Mouse (Mus musculus) embryo, embryonic 10 days (tissue): Measurements from ENCODE around the gene Dnm1.

ENCODE experiments used
- DNase-seq: peaks from one replicate; pipeline ENCODE4 v3.0.0-alpha.2; 2015; ENCODE audit warnings: low spot score

Dnm1 gene

GRCm38 (mm10) chr2:32275823-32276222 lies 77.3 kb downstream of the Dnm1 start:
- DNase-seq = no peak

GRCm38 (mm10) chr2:32260635-32261034 lies 92.5 kb downstream of the Dnm1 start:
- peak; percentile 21 for DNase-seq

- peak; percentile 97 for DNase-seq
Observed at GRCm38 (mm10) chr2:32259657-32260417, 93.3 kb downstream of the Dnm1 start, which contains the start of gene Uck1. TSS of gene Uck1 (minus strand) at chr2:32260159.

- no peak for DNase-seq
Observed at GRCm38 (mm10) chr2:32258887-32259533, 94.1 kb downstream of the Dnm1 start.
